Mouse (Mus musculus) forelimb bud, embryonic 11.5 days (tissue): ENCODE data around the gene Znrd1.
A peak's percentile ranks its signal among the peaks of the same experiment; 100 is the strongest.

ENCODE experiments used
- DNase-seq: peaks from one replicate; pipeline ENCODE4 v3.0.0-alpha.2; 2012; ENCODE audit warnings: low read depth, low spot score

Gene Znrd1

GRCm38 (mm10) chr17:36927496-36928120, 30.8 kb downstream of the Znrd1 start:
- DNase-seq: no peak

- DNase-seq: no peak
These were observed 34.9 kb downstream of the Znrd1 start for GRCm38 (mm10) chr17:36923491-36923890.

GRCm38 (mm10) chr17:36922715-36923114, 35.6 kb downstream of the Znrd1 start:
- no peak for DNase-seq

GRCm38 (mm10) chr17:36920239-36920638, 38.1 kb downstream of the Znrd1 start:
- DNase-seq: no peak

- DNase-seq: peak; percentile 53
These were observed 43.3 kb downstream of the Znrd1 start for GRCm38 (mm10) chr17:36915076-36915475.

GRCm38 (mm10) chr17:36914108-36914507, 44.3 kb downstream of the Znrd1 start:
- DNase-seq: peak; percentile 78

- DNase-seq: no peak
These were observed 46.3 kb downstream of the Znrd1 start for GRCm38 (mm10) chr17:36912031-36912430.

- DNase-seq: no peak
These were observed 48.6 kb downstream of the Znrd1 start for GRCm38 (mm10) chr17:36909802-36910201.

GRCm38 (mm10) chr17:36908235-36908634, 50.1 kb downstream of the Znrd1 start:
- no peak for DNase-seq
